Mouse (Mus musculus) G1E (cell line): Measurements from ENCODE around the gene Taar1. TPM values are rescaled to one million over a fixed set of nuclear protein-coding genes. Genes with fewer than 3 reads are reported as not detected.

Experiments used
- ATAC-seq: 2 replicates; pipeline ENCODE4 v1.8.0; 2016; ENCODE audit warnings: mild to moderate bottlenecking; ENCODE audit not compliant: insufficient number of reproducible peaks, poor library complexity, low FRiP score, severe bottlenecking; ENCODE audit errors: extremely low read depth
- DNase-seq: peaks from one replicate; pipeline ENCODE4 v3.0.0; 2012; ENCODE audit warnings: low spot score
- H3K27me3 ChIP-seq: 2 replicates; pipeline ENCODE4 v1.6.1; 2012; ENCODE audit warnings: mild to moderate bottlenecking, low read length, inconsistent platforms; ENCODE audit not compliant: insufficient read depth
- H3K36me3 ChIP-seq: replicated peaks from 2 replicates; pipeline ENCODE3; 2012; ENCODE audit warnings: mild to moderate bottlenecking, inconsistent platforms
- H3K4me1 ChIP-seq: 2 replicates; pipeline ENCODE4 v1.6.1; 2012; ENCODE audit warnings: low read depth, low read length, inconsistent platforms, mixed read lengths; ENCODE audit not compliant: insufficient read depth
- H3K4me3 ChIP-seq: 2 replicates; pipeline ENCODE4 v1.5.1; 2012; ENCODE audit warnings: low read depth, mild to moderate bottlenecking, inconsistent platforms, low read length, moderate library complexity, mixed read lengths
- H3K9me3 ChIP-seq: replicated peaks from 2 replicates; pipeline ENCODE4 v1.6.1; 2012; ENCODE audit warnings: inconsistent platforms
- CTCF ChIP-seq: IDR thresholded peaks from 2 replicates; pipeline ENCODE4 v1.5.1; 2012; ENCODE audit warnings: low read depth, low read length, inconsistent platforms, mixed read lengths
- GATA1 ChIP-seq: IDR thresholded peaks from 2 replicates; pipeline ENCODE4 v1.6.1; 2012; ENCODE audit warnings: borderline replicate concordance, low read length, inconsistent platforms, mixed read lengths
- GATA2 ChIP-seq: IDR thresholded peaks from 2 replicates; pipeline ENCODE4 v1.6.1; 2012; ENCODE audit warnings: low read depth, low read length, inconsistent platforms, borderline replicate concordance
- POLR2AphosphoS5 ChIP-seq: IDR thresholded peaks from 2 replicates; pipeline ENCODE4 v1.6.1; 2012; ENCODE audit warnings: low read depth, low read length, inconsistent platforms; ENCODE audit not compliant: insufficient replicate concordance
- TAL1 ChIP-seq: conservative IDR thresholded peaks from 2 replicates; pipeline ENCODE4 v1.6.1; 2012; ENCODE audit warnings: low read depth, low read length, inconsistent platforms, mixed read lengths
- polyA plus RNA-seq: library from polyadenylated mRNA; stranded (reverse); fragments of >175 nt; gene quantifications from 2 replicates; pipeline ENCODE4 v1.2.3, GENCODE M21; 2012
- total RNA-seq, 2 experiments: library from RNA; stranded (forward) in 1 of 2; stranded (reverse) in 1 of 2; fragments of 200-1000 nt in 1 of 2; fragments of >200 nt in 1 of 2; fragmentation: Nextera tagmentation in 1 of 2; gene quantifications; 2 replicates each; pipeline ENCODE4 v1.2.3; 2014 to 2017

Gene Taar1
- total RNA-seq (2014; fragmentation: Nextera tagmentation): not detected in 2 replicates
- 0.23 TPM in 1 of 2 replicates, not detected in the other for total RNA-seq (2017)
- polyA plus RNA-seq: not detected in 2 replicates

DNA sequence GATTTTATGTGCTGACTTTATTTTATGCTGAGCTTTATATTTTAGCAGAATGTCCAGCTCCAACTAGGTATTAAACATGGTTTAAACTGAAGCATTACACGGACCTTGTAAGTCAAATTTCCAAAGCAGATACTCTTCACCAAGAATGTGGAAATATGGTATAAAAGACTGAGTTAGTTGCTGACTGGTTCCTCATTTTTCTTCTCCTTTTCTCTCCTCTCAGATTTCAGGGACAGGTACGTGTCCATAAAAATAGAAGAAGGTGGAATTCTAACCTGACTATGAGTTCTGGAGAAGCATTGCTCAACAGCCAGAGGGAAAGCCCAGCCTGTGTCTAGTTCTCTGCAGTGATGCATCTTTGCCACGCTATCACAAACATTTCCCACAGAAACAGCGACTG is at the start of gene Taar1:
Gene Taar1 (plus strand): TSS at position 301 of the 400 bp plus-strand sequence.
- Histone ChIP-seq H3K27me3 (no peaks in the 10 kb centered on the region), H3K9me3 (no peaks in the 10 kb centered on the region), H3K4me1 (no peaks in the 10 kb centered on the region), H3K4me3 (no peak within 1 kb of the TSS), H3K36me3 (no peaks in the 10 kb centered on the region)
- ATAC-seq: no peak
- TF ChIP-seq GATA1 (no peak), TAL1 (no peak), GATA2 (no peak), POLR2AphosphoS5 (no peak), CTCF (no peak)
- no peak for DNase-seq

DNA sequence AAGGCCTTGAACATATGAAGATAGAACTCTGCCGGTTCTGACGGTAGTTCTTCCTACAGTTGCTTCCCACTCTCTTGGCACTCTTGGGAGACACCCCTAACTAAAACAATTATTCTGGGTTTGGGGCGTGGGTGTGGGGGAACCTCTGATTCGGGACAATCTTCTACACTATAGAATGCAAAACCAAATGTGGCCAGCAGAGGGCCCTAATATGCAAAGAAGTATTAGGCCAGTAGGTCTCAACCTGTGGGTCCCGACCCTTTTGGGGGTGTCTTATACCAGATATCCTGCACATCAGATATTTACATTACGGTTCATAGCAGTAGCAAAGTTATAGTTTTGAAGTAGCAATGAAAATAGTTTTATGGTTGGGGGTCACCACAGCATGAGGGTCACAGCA is 39.5 kb upstream of the Taar1 start:
- Histone ChIP-seq H3K27me3 (no peaks in the 10 kb centered on the region), H3K4me1 (no peaks in the 10 kb centered on the region), H3K36me3 (no peaks in the 10 kb centered on the region), H3K4me3 (no peak overlapping the region), H3K9me3 (peaks cover 4% of the 10 kb centered on the region; the same call in 1 of the 2 replicates)
- TF ChIP-seq GATA2 (no peak), TAL1 (no peak), GATA1 (no peak), POLR2AphosphoS5 (no peak), CTCF (no peak)
- DNase-seq (no peak), ATAC-seq (no peak)

DNA sequence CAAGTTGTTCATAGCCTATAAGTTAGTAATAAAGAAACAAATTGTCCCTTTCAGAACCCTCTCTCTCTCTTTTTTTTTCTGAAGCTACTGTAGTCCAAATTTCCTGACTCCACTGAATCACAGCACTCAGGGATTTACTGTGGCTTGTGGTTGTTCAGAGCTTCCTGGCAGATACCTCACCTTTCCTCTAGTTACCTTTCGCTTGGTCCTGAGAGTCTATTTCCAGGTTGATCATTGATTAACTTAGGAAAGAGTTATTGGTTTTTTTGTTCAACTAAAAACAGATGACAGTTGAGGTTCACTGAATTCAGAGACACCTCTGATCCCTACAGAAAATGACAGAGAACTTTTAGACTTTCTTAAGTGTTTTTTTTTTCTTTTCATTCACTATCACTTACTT is 35.2 kb upstream of the Taar1 start:
- ATAC-seq: no peak
- DNase-seq: no peak
- H3K27me3 ChIP-seq: no peaks in the 10 kb centered on the region
- H3K9me3 ChIP-seq: no peaks in the 10 kb centered on the region
- H3K4me1 ChIP-seq: no peaks in the 10 kb centered on the region
- TF ChIP-seq GATA2 (no peak), POLR2AphosphoS5 (no peak), TAL1 (no peak), CTCF (no peak), GATA1 (no peak)
- no peaks in the 10 kb centered on the region for H3K36me3 ChIP-seq
- H3K4me3 ChIP-seq: no peak overlapping the region

DNA sequence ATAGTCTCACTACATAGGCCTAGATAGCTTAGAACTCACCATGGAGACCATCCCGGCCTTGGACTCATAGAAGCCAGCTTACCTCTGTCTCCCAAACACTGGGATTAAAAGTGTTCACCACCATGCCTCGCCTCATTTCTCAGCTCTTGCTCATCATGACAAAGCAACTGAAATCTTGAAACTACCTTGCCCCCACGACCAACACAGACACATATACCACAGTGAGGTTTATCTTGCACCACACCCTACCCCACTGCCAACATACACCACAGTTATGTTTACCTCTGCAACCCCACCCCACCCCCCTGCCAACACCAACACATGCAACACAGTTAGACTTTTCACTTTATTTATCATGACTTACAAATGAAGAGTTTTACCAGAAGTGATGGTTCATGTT is 34.1 kb upstream of the Taar1 start:
- no peaks in the 10 kb centered on the region for H3K36me3 ChIP-seq
- TF ChIP-seq GATA1: no peak
- TF ChIP-seq CTCF: no peak
- no peak for TF ChIP-seq GATA2
- TF ChIP-seq POLR2AphosphoS5: no peak
- TF ChIP-seq TAL1: no peak
- no peaks in the 10 kb centered on the region for H3K27me3 ChIP-seq
- no peaks in the 10 kb centered on the region for H3K9me3 ChIP-seq
- DNase-seq (no peak), ATAC-seq (no peak)
- H3K4me1 ChIP-seq: no peaks in the 10 kb centered on the region
- no peak overlapping the region for H3K4me3 ChIP-seq

DNA sequence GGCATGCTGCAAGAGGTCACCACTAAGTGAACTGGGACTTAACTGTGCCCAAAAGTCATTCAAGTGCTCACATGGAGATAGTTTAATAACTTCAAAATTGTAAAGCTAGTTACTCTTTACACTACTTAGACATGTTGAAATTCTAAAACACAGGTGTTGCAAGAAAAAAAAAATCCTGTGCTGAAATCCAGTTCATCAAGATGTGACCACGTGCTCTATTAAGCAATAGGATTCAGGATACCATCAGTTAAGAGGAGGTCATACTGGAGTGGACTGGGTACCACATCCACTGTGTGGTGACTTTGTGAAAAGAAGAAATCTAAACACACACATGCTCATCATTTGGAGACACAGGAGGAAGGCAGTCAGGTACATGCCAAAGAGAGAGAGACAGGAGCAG is 27.2 kb upstream of the Taar1 start:
- Histone ChIP-seq H3K4me1 (no peaks in the 10 kb centered on the region), H3K36me3 (no peaks in the 10 kb centered on the region), H3K27me3 (no peaks in the 10 kb centered on the region), H3K4me3 (no peak overlapping the region), H3K9me3 (peaks cover 17% of the 10 kb centered on the region)
- TF ChIP-seq GATA1 (no peak), TAL1 (no peak), GATA2 (no peak), CTCF (no peak), POLR2AphosphoS5 (no peak)
- no peak for ATAC-seq
- no peak for DNase-seq

DNA sequence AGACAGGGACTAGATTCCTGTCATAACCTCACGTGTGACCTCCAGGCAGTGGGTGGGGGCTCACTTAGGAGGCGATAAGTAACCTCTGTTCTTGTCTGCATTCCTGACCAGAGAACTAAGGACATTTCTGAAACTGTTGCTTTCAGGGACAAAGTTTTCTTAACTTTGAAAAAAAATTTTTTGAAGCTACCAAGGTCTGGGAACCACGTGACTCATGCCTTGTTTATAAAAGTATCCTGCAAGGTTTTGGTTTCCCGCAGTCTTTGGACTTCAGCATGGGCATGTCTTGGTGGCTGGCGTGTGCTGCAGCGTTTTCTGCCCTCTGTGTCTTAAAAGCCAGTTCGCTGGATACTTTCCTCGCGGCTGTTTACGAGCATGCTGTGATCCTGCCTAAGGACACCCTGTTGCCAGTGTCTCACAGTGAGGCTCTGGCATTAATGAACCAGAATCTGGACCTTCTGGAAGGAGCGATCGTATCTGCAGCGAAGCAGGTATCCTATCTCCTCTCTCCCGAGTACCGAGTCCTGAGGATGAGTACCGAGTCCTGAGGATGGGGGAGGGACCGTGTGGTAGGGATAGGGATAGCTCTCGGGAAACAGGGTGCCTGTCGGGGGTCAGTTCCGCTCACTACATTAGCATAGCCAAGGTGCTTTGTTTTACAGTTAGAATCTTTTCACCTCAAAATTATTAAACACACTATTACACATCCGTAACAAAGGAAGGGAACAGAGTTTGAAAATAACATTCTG is 25.4 kb upstream of the Taar1 start, which contains the start of gene Vnn1:
Gene Vnn1 (plus strand): TSS at position 88 of the 749 bp plus-strand sequence.
- no peaks in the 10 kb centered on the region for H3K36me3 ChIP-seq
- DNase-seq: no peak
- peaks cover 17% of the 10 kb centered on the region for H3K9me3 ChIP-seq
- H3K27me3 ChIP-seq: no peaks in the 10 kb centered on the region
- TF ChIP-seq CTCF (no peak), GATA1 (no peak), POLR2AphosphoS5 (no peak), GATA2 (no peak), TAL1 (no peak)
- H3K4me1 ChIP-seq: no peaks in the 10 kb centered on the region
- no peak within 1 kb of the TSS for H3K4me3 ChIP-seq
- no peak for ATAC-seq
